Mouse (Mus musculus) liver, adult 2 months (tissue): Measurements from ENCODE around the gene Trnau1ap. TPM values are rescaled to one million over a fixed set of nuclear protein-coding genes. Genes with fewer than 3 reads are reported as not detected.

Experiments used
- DNase-seq: peaks from one replicate; pipeline ENCODE4 v3.0.0-alpha.2; 2011; ENCODE audit warnings: low read depth, low spot score; ENCODE audit errors: extremely low read depth
- H3K27ac ChIP-seq: fragments of 200-500 bp; replicated peaks from 2 replicates; pipeline ENCODE4 v1.5.1; 2012; ENCODE audit warnings: low read depth, mild to moderate bottlenecking, control low read depth, inconsistent platforms, low read length; ENCODE audit not compliant: insufficient read depth
- H3K27me3 ChIP-seq: fragments of 200-500 bp; 2 replicates; pipeline ENCODE4 v1.6.1; 2012; ENCODE audit warnings: mild to moderate bottlenecking, moderate library complexity, low read length, inconsistent platforms; ENCODE audit not compliant: control insufficient read depth, insufficient read depth
- H3K36me3 ChIP-seq: fragments of 200-500 bp; 2 replicates; pipeline ENCODE4 v1.6.1; 2012; ENCODE audit warnings: low read length, inconsistent platforms; ENCODE audit not compliant: control insufficient read depth, insufficient read depth
- H3K4me1 ChIP-seq: fragments of 200-500 bp; 2 replicates; pipeline ENCODE4 v1.6.1; 2011; ENCODE audit warnings: low read length; ENCODE audit not compliant: control insufficient read depth, insufficient read depth
- H3K4me3 ChIP-seq: fragments of 200-500 bp; 2 replicates; pipeline ENCODE4 v1.5.1; 2011; ENCODE audit warnings: low read depth, mild to moderate bottlenecking, control low read depth, low read length, moderate library complexity; ENCODE audit not compliant: insufficient read depth
- H3K79me2 ChIP-seq: fragments of 200-500 bp; 2 replicates; pipeline ENCODE4 v1.6.1; 2012; ENCODE audit warnings: inconsistent platforms, mild to moderate bottlenecking, low read length, moderate library complexity; ENCODE audit not compliant: control insufficient read depth, insufficient read depth
- H3K9ac ChIP-seq: fragments of 200-500 bp; 2 replicates; pipeline ENCODE4 v1.6.1; 2012; ENCODE audit warnings: low read depth, mild to moderate bottlenecking, control low read depth, inconsistent platforms, low read length
- CTCF ChIP-seq: fragments of 200-500 bp; IDR thresholded peaks from 2 replicates; pipeline ENCODE4 v1.5.1; 2011; ENCODE audit warnings: low read depth, low read length, control low read depth
- POLR2A ChIP-seq: fragments of 200-500 bp; IDR thresholded peaks from 2 replicates; pipeline ENCODE4 v1.6.1; 2011; ENCODE audit warnings: low read length, control low read depth; ENCODE audit not compliant: insufficient read depth; ENCODE audit errors: extremely low read depth
- WGBS: fragments of 180-500 bp; shearing (Covaris S2); methylation state at CpG from one replicate; pipeline ENCODE4 v1.1.7; 2018; 5-methylcytosine and 5-hydroxymethylcytosine counted together
- polyA plus RNA-seq: library from polyadenylated mRNA; depleted of rRNA; stranded (reverse); fragments of >200 nt; gene quantifications from 2 replicates; pipeline ENCODE4 v1.2.3, GENCODE M21; 2012
- total RNA-seq: library from RNA; depleted of rRNA; stranded (reverse); fragments of >200 nt; gene quantifications from 2 replicates; pipeline ENCODE4 v1.2.3, GENCODE M21; 2014

Trnau1ap gene
- total and polyA plus RNA-seq, 2 experiments: 12.2 to 29.5 TPM

DNA sequence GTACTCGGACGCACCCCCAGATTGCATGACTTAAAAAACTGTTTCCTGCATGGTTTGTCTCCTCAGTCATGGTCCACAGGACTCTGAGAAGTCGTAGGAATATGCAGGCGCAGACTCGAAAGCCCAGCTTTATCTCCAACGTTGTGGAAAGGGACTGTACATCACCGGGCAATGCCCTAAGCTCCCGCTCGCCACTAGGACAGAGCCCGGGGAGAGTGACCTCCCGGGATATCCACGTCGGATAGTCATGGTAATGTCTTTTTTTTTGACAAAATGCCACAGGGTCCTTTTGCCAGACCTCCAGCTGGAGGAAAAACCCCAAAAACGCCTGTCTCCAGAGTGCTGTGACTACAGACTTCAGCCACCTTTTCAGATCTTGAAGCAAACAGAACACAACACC lies 23.4 kb upstream of the Trnau1ap start:
- Histone ChIP-seq H3K79me2 (peaks cover 3% of the 10 kb centered on the region; the same call in 1 of the 2 replicates), H3K27ac (peak overlapping the region; percentile 55; the same call in 1 of the 2 replicates), H3K9ac (peak overlapping the region; percentile 92), H3K4me1 (peaks cover 3% of the 10 kb centered on the region; the same call in 1 of the 2 replicates), H3K4me3 (peak overlapping the region; percentile 79), H3K27me3 (no peaks in the 10 kb centered on the region), H3K36me3 (peaks cover 24% of the 10 kb centered on the region)
- no peak for TF ChIP-seq CTCF
- TF ChIP-seq POLR2A: no peak
- DNase-seq: no peak
- under 1% methylated on average over 14 of the region's 14 CpGs for WGBS

DNA sequence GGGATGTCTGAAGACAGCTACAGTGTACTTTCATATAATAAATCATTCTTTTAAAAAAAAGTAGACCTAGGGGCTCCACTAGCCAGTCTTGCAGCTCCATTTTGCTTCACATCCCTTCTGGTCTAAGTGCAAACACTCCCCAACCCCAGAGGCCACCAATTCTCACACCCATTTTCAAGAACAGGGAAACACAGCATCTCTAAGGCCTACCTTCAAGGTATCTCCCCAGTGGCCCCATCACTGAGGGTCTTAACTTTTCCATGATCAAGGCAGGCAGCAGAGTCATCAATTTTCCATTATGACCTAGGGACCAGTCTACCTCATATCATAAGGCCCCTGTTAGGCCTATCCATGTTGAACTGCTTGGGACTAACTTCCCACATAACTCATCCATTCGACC lies 22.1 kb upstream of the Trnau1ap start:
- Histone ChIP-seq H3K4me3 (no peak overlapping the region), H3K9ac (no peak overlapping the region), H3K4me1 (peaks cover 3% of the 10 kb centered on the region; the same call in 1 of the 2 replicates)

DNA sequence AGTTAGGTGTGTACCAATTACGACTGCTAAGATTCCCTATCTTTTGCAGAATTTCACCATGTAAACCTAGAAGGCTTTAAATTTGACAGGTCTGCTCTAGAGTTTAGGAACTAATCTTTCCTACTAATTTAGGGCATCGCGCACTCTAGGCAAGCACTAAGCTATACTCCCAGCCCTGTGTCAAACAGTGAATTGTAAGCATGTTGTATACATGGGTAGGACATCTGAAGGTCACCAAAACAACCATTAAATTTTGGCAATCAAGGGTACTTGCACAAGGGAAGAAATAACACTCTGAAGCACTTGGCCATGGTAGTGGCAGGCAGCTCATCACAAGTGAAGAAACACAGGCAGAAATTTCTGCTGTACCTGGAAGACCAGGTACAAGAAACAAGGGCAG lies 21.5 kb upstream of the Trnau1ap start:
- Histone ChIP-seq H3K4me1 (peaks cover 3% of the 10 kb centered on the region; the same call in 1 of the 2 replicates), H3K27ac (no peak overlapping the region), H3K9ac (no peak overlapping the region), H3K27me3 (no peaks in the 10 kb centered on the region), H3K36me3 (peaks cover 16% of the 10 kb centered on the region), H3K4me3 (no peak overlapping the region), H3K79me2 (peaks cover 3% of the 10 kb centered on the region; the same call in 1 of the 2 replicates)
- no peak for DNase-seq
- TF ChIP-seq POLR2A: no peak
- TF ChIP-seq CTCF: no peak
- 97% methylated on average over 3 of the region's 3 CpGs for WGBS

More for the DNA sequence above, 22.1 kb upstream of the Trnau1ap start:
- Histone ChIP-seq H3K27me3 (no peaks in the 10 kb centered on the region), H3K79me2 (peaks cover 3% of the 10 kb centered on the region; the same call in 1 of the 2 replicates), H3K27ac (no peak overlapping the region), H3K36me3 (peaks cover 16% of the 10 kb centered on the region)
- TF ChIP-seq CTCF: no peak
- TF ChIP-seq POLR2A: no peak
- 37% methylated on average over 1 of the region's 1 CpGs for WGBS
- DNase-seq: no peak

DNA sequence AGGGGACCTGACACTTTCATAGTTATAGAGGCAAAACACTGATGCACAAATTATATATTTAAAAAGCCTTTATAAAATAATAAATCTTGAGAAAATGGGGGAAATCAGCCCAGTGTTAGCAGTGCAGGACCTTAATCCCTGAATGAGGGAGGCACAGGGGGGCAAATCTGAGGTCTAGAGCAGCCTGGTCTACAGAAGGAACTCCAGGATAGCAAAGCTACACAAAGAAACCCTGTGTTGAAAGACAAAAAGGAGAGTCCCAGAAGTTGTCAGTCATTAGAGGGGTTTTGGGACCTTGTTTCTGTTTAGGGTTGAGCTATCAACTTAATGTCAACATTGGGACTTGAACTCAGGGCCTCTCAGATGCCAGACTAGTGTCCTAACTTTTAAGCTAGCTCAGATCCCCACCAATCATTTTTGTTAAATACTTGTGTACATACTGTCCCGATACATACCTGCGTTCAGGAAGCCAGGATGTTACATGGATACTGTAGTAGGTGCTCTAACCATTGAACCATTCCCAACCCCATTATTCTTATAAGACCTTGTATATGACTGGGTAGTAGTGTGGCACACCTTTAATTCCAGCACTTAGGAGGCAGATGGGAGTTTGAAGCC lies 20.9 kb upstream of the Trnau1ap start:
- WGBS: 91% methylated on average over 2 of the region's 2 CpGs
- H3K27ac ChIP-seq: no peak overlapping the region
- no peak for DNase-seq

DNA sequence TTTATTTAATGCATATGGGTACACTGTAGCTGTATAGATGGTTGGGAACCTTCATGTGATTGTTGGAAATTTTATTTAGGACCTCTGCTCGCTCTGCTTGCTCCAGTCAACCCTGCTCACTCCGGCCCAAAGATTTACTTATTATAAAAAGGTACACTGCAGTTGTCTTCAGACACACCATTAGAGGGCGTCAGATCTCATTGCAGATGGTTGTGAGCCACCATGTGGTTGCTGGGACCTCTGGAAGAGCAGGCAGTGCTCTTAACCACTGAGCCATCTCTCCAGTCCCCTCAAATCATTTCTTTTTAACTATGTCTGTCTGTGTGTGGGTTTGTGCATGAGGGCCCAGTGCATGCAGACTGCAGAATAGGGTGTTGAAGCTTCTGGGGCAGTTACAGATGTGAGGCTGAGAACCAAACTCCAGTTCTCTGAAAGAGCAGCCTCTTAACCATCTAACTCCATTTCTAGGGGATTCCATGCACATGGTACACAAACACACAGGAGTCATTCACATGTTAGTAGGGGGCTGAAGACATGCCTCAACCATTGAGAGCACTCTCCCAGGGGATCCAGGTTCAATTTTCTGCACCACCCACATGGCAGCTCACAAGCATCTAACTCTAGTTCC lies 20.3 kb upstream of the Trnau1ap start:
- Histone ChIP-seq H3K4me3 (no peak overlapping the region), H3K9ac (no peak overlapping the region), H3K4me1 (peaks cover 4% of the 10 kb centered on the region; the same call in 1 of the 2 replicates), H3K79me2 (peaks cover 11% of the 10 kb centered on the region; the same call in 1 of the 2 replicates), H3K36me3 (peaks cover 16% of the 10 kb centered on the region), H3K27me3 (no peaks in the 10 kb centered on the region), H3K27ac (no peak overlapping the region)
- DNase-seq: no peak
- 82% methylated on average over 3 of the region's 3 CpGs for WGBS
- TF ChIP-seq POLR2A (no peak), CTCF (no peak)

More for the DNA sequence above, 20.9 kb upstream of the Trnau1ap start:
- peaks cover 6% of the 10 kb centered on the region; the same call in 1 of the 2 replicates for H3K79me2 ChIP-seq
- peaks cover 3% of the 10 kb centered on the region; the same call in 1 of the 2 replicates for H3K4me1 ChIP-seq
- no peak overlapping the region for H3K4me3 ChIP-seq
- TF ChIP-seq POLR2A (no peak), CTCF (no peak)
- no peaks in the 10 kb centered on the region for H3K27me3 ChIP-seq
- H3K9ac ChIP-seq: no peak overlapping the region
- H3K36me3 ChIP-seq: peaks cover 16% of the 10 kb centered on the region

DNA sequence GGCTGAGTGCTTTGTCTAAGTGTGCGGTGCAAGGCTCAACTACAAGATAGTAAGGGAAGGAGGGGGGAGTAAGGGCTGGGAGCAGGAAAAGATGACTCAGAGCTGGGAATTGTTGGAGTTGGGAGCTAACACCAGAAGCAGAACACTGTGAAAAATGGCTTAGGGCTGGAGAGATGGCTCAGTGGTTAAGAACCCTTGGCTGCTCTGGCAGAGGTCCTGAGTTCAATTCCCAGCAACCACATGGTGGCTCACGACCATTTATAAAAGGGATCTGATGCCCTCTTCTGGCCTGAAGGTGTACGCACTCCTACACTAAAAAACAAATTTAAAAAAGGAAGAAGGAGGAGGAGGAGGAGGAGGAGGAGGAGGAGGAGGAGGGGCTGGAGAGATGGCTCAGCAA lies 17.3 kb upstream of the Trnau1ap start:
- Histone ChIP-seq H3K79me2 (peaks cover 19% of the 10 kb centered on the region), H3K36me3 (peaks cover 12% of the 10 kb centered on the region), H3K4me1 (0 out of 2 replicates have a peak, but pooled peaks cover 1% of the 10 kb centered on the region), H3K4me3 (no peak overlapping the region), H3K9ac (no peak overlapping the region), H3K27me3 (no peaks in the 10 kb centered on the region), H3K27ac (no peak overlapping the region)
- DNase-seq: no peak
- 76% methylated on average over 3 of the region's 3 CpGs for WGBS
- TF ChIP-seq CTCF: no peak
- TF ChIP-seq POLR2A: no peak
